Mouse (Mus musculus) G1E (cell line): ENCODE results near the gene Cntn5.

ENCODE experiments used
- CTCF ChIP-seq: IDR thresholded peaks from 2 replicates; pipeline ENCODE4 v1.5.1; 2012; ENCODE audit warnings: low read depth, low read length, inconsistent platforms, mixed read lengths
- GATA1 ChIP-seq: IDR thresholded peaks from 2 replicates; pipeline ENCODE4 v1.6.1; 2012; ENCODE audit warnings: borderline replicate concordance, low read length, inconsistent platforms, mixed read lengths
- GATA2 ChIP-seq: IDR thresholded peaks from 2 replicates; pipeline ENCODE4 v1.6.1; 2012; ENCODE audit warnings: low read depth, low read length, inconsistent platforms, borderline replicate concordance
- POLR2AphosphoS5 ChIP-seq: IDR thresholded peaks from 2 replicates; pipeline ENCODE4 v1.6.1; 2012; ENCODE audit warnings: low read depth, low read length, inconsistent platforms; ENCODE audit not compliant: insufficient replicate concordance
- TAL1 ChIP-seq: conservative IDR thresholded peaks from 2 replicates; pipeline ENCODE4 v1.6.1; 2012; ENCODE audit warnings: low read depth, low read length, inconsistent platforms, mixed read lengths

- TF ChIP-seq CTCF = no peak
- no peak for TF ChIP-seq GATA2
- no peak for TF ChIP-seq TAL1
- TF ChIP-seq POLR2AphosphoS5 = no peak
- TF ChIP-seq GATA1 = no peak
Measured at GRCm38 (mm10) chr9:10724191-10724590, 180.4 kb downstream of the Cntn5 start.
